Mouse (Mus musculus) retina, postnatal 7 days (tissue): ENCODE data around the gene Ces1b.

Source experiments
- DNase-seq: peaks from one replicate; pipeline ENCODE4 v3.0.0-alpha.2; 2012; ENCODE audit warnings: low read depth, low spot score

The Ces1b gene

GRCm38 (mm10) chr8:93010286-93010685 is 69.5 kb downstream of the Ces1b start:
- DNase-seq, result peak; percentile 59
